Mouse (Mus musculus) adrenal gland, postnatal 4 days (tissue): Measurements from ENCODE around the gene Spc24. TPM values are rescaled to one million over a fixed set of nuclear protein-coding genes. Genes with fewer than 3 reads are reported as not detected.

Experiments used
- DNase-seq, 2 experiments: peaks; one replicate each; pipeline ENCODE4 v3.0.0; 2021 to 2022; ENCODE audit warnings: low spot score in 2 of 2, mixed read lengths in 2 of 2
- microRNA-seq: library from miRNA; unstranded; fragments of <30 nt; microRNA quantifications from one replicate; pipeline ENCODE4 v1.2.0, GENCODE M21; 2021
- total RNA-seq, 2 experiments: library from RNA; stranded (reverse); gene quantifications; 2 replicates each; pipeline ENCODE4 v1.2.3; 2021

Gene Spc24
- total RNA-seq, 2 experiments from 2014 or later, result 19.6 to 22.8 TPM

DNA sequence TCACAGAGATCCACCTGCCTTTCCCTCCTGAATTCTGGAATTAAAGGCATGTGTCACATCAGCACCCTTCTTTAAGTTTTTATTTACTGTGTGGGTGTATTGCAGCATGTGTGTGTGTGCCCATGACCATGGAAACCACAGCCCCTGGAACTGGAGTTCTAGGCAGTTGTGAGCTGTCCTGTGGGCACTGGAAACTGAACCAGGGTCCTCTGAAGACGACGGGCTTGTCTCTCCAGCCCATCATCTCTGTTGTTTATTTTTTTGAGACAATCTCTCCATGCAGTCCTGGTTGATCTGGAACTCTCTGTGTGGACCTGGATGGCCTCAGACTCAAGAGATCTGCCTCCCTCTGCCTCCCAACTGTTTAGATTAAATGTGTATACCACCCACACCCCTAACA lies 43.1 kb downstream of the Spc24 start:
- no peak for DNase-seq

DNA sequence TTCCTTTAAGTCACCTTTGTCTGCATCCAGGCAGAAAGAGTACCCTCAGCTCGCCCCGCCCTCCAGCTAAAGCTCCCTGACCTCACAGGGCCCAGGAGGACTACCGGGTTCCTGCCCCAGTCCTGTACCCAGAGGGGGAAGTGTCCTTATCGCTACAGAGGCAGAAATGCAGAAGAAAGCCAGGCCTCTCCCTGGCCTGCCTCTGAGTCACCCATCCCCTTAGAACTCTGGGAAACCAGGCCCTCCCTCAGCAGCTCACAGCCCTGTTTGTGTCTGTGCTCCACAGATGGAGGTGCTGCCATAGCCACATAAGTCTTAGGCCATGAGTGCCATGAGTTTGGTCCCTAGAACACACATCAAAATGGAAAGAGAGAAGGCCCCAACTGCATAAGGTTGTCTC lies 44.8 kb downstream of the Spc24 start:
- no peak for DNase-seq

DNA sequence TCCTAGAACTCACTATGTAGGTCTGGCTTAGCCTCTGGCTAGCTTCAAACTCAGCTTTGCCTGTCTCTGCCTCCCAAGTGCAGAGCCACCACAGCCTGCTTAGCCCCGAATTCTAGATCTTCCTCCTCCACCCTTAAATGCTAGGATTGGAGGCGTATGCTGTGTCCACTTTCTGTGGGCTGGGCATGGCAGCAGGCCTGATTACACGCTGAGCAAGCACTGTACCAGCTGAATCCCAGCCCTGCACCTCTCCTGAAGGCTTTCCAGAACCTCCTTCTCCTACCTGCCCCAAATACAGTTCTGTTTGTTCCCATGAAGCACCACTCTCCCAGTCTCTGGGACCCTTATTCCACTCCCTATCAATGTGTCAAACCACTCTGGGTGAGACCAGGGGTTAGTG lies 50.8 kb downstream of the Spc24 start:
- no peak for DNase-seq

DNA sequence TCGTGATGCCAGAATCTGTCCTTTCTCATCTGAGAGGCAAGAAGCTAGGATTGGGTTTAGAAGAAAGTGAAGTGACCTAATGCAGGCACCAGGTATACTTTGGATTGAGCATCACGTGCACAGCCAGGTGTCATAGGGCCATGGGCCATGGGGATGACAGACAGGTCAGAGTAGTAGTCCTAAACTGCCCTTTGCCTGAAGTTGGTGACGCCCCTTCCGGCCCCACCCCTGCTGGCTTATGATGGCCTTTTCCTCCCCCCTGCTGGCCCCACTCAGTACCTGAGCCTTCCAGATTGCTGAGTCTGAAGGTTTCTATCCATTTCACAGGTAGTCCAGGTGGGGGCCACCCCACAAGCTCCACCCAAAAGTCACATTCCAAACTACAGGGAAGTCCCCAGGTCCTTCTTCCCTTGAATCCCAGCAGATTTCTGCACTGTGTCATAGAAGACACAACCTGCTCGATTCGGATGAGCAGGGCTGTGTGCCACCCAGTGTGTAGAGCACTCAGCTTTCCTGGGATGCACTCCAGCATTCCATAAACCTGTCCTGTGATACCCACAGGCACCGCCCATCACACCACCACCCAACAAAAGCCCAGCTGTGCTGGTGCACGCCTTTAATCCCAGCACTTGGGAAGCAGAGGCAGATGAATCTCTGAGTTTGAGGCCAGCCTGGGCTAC lies 53.4 kb downstream of the Spc24 start:
- DNase-seq, result no peak

DNA sequence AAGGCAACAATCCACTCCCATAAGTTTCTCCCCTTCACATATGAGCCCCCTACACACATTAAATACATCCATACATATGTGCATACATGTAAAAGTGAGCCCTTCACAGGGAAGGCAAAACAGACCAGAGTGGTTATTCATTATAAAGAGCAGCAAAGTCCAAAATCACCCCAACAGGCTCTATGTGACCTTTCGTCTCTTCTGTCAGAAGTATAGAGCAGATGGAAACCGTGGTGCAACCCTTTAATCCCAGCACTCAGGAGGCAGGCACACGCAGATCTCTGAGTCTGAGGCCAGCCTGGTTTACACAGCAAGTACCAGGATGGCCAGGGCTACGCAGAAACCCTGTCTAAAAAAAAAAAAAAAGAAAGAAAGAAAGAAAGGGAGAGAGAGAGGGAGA lies 54.0 kb downstream of the Spc24 start:
- no peak for DNase-seq

Small RNA genes within 50 kb of the gene (microRNA-seq; reads per million reads assigned to microRNA genes)
- 7.4 reads per million, percentile 19 among the genes with 10 or more reads in this experiment for gene Mir7083

Other genes starting within 250 kb of the Spc24 start
- 1 to 10 TPM; 3.7 to 5.0 TPM for gene AB124611, start 234.1 kb downstream of the Spc24 start, total RNA-seq
- gene Carm1, start 213.4 kb downstream of the Spc24 start, total RNA-seq, result 10 to 100 TPM; 71.4 to 83.9 TPM
- 10 to 100 TPM; 55.6 to 57.3 TPM for gene Timm29, start 167.6 kb downstream of the Spc24 start, total RNA-seq
- 10 to 100 TPM; 27.2 to 28.4 TPM for gene Yipf2, start 167.5 kb downstream of the Spc24 start, total RNA-seq
- 10 to 100 TPM; 86.1 to 94.8 TPM for gene Smarca4, start 144.1 kb downstream of the Spc24 start, total RNA-seq
- 10 to 100 TPM; 26.7 to 31.9 TPM for gene Ldlr, start 36.8 kb downstream of the Spc24 start, total RNA-seq
- 10 to 100 TPM; 52.5 to 57.4 TPM for gene Kank2, start 38.4 kb upstream of the Spc24 start, total RNA-seq
- 1 to 10 TPM; 1.3 to 7.3 TPM for gene Angptl8, start 75.2 kb upstream of the Spc24 start, total RNA-seq
- 10 to 100 TPM; 74.7 to 79.1 TPM for gene Dock6, start 92.3 kb upstream of the Spc24 start, total RNA-seq
- 10 to 100 TPM; 55.5 to 60.2 TPM for gene Rab3d, start 157.9 kb upstream of the Spc24 start, total RNA-seq
- 10 to 100 TPM; 13.3 to 14.2 TPM for gene Ccdc159, start 167.2 kb upstream of the Spc24 start, total RNA-seq
- 100 to 1,000 TPM; 242 to 269 TPM for gene Tmem205, start 167.3 kb upstream of the Spc24 start, total RNA-seq
- 10 to 100 TPM; 39.4 to 41.6 TPM for gene Plppr2, start 176.7 kb upstream of the Spc24 start, total RNA-seq
- gene Swsap1, start 195.5 kb upstream of the Spc24 start, total RNA-seq, result 10 to 100 TPM; 15.9 to 16.1 TPM
- gene Epor, start 203.2 kb upstream of the Spc24 start, total RNA-seq, result 10 to 100 TPM in 1 of 2 experiments, 1 to 10 TPM in 1; 7.7 to 10.2 TPM
- gene Rgl3, start 229.1 kb upstream of the Spc24 start, total RNA-seq, result 10 to 100 TPM; 26.1 to 36.2 TPM
- gene Ccdc151, start 242.3 kb upstream of the Spc24 start, total RNA-seq, result 1 to 10 TPM; 1.4 to 2.0 TPM
- gene Prkcsh, start 242.5 kb upstream of the Spc24 start, total RNA-seq, result 100 to 1,000 TPM; 148 to 155 TPM